Mouse (Mus musculus) kidney, postnatal 0 days (tissue): ENCODE results near the gene Zg16. TPM values are rescaled to one million over a fixed set of nuclear protein-coding genes. Genes with fewer than 3 reads are reported as not detected.

Experiments
- ATAC-seq: fragments of 200-750 bp; cut with Nextera tagmentation; replicated peaks from 2 replicates; pipeline ENCODE4 v1.8.0; 2017; ENCODE audit warnings: low read depth, moderate number of reproducible peaks, moderate TSS enrichment, moderate library complexity; ENCODE audit not compliant: low FRiP score
- DNase-seq: peaks from one replicate; pipeline ENCODE4 v3.0.0-alpha.2; 2016; ENCODE audit warnings: low spot score
- H3K27ac ChIP-seq: fragments of 300-500 bp; sonication (generic); 2 replicates; pipeline ENCODE4 v1.5.1; 2014; ENCODE audit warnings: mild to moderate bottlenecking
- H3K27me3 ChIP-seq: fragments of 300-500 bp; sonication (generic); 2 replicates; pipeline ENCODE4 v1.6.1; 2014; ENCODE audit warnings: low read length, mixed read lengths; ENCODE audit not compliant: insufficient read depth
- H3K36me3 ChIP-seq: fragments of 300-500 bp; sonication (generic); 2 replicates; pipeline ENCODE4 v1.6.1; 2014; ENCODE audit warnings: low read length, mixed read lengths; ENCODE audit not compliant: insufficient read depth
- H3K4me1 ChIP-seq: fragments of 300-500 bp; sonication (generic); replicated peaks from 2 replicates; pipeline ENCODE4 v1.6.1; 2014; ENCODE audit warnings: antibody characterized with exemption, low read length, mixed read lengths; ENCODE audit not compliant: insufficient read depth
- H3K4me2 ChIP-seq: fragments of 300-500 bp; sonication (generic); 2 replicates; pipeline ENCODE4 v1.6.1; 2014; ENCODE audit warnings: mild to moderate bottlenecking, low read length, moderate library complexity, mixed read lengths
- H3K4me3 ChIP-seq: fragments of 300-500 bp; sonication (generic); replicated peaks from 2 replicates; pipeline ENCODE4 v1.5.1; 2014; ENCODE audit warnings: low read depth, low read length
- H3K9ac ChIP-seq: fragments of 300-500 bp; sonication (generic); 2 replicates; pipeline ENCODE4 v1.6.1; 2014; ENCODE audit warnings: low read depth, low read length
- H3K9me3 ChIP-seq: fragments of 300-500 bp; sonication (generic); replicated peaks from 2 replicates; pipeline ENCODE4 v1.6.1; 2016; ENCODE audit warnings: low read length, inconsistent platforms, mixed read lengths
- CTCF ChIP-seq: IDR thresholded peaks from 2 replicates; pipeline ENCODE4 v1.5.1; 2016; ENCODE audit warnings: antibody characterized with exemption, low read depth, mild to moderate bottlenecking, moderate library complexity
- WGBS: fragments of 180-500 bp; shearing (Covaris S2); extraction: QIAGEN DNeasy Blood & Tissue Kit; methylation state at CpG from one replicate; pipeline ENCODE4 v1.1.7; 2014; 5-methylcytosine and 5-hydroxymethylcytosine counted together
- polyA plus RNA-seq: library from polyadenylated mRNA; unstranded; fragments of >200 nt; fragmentation: Nextera tagmentation; extraction: Ambion mirVana; gene quantifications from 2 replicates; pipeline ENCODE4 v1.2.1, GENCODE M21; 2015

Gene Zg16
- polyA plus RNA-seq, 1 experiment from 2014 or later: not detected

DNA sequence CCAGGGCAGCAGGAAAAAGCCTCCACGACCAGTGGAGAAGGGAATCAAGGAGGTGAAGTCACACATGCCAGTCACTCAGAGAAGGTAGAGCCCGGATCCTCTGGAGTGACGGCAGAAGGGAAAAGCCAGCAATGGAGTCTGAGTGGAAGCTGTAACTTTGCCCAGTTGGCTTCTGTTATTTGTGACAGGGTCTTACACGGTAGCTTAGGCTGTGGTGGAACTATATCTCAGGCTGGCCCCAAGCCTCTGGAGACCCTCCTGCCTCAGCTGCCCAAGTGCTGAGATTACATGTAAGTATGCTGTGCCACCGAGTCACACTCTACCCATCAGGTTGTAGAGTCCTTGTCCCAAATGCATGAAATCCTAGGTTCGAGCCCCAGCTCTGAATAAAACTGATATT is 73.7 kb downstream of the Zg16 start:
- Histone ChIP-seq H3K4me2 (peak overlapping the region; percentile 73; the same call in 1 of the 2 replicates), H3K27ac (no peak overlapping the region), H3K36me3 (0 out of 2 replicates have a peak, but pooled peaks cover 4% of the 10 kb centered on the region), H3K27me3 (no peaks in the 10 kb centered on the region), H3K4me1 (peaks cover 27% of the 10 kb centered on the region; the same call in 1 of the 2 replicates), H3K9me3 (no peaks in the 10 kb centered on the region), H3K9ac (no peak overlapping the region), H3K4me3 (no peak overlapping the region)
- ATAC-seq (no peak), DNase-seq (no peak)
- WGBS: 94% methylated on average over 6 of the region's 6 CpGs
- TF ChIP-seq CTCF: no peak

DNA sequence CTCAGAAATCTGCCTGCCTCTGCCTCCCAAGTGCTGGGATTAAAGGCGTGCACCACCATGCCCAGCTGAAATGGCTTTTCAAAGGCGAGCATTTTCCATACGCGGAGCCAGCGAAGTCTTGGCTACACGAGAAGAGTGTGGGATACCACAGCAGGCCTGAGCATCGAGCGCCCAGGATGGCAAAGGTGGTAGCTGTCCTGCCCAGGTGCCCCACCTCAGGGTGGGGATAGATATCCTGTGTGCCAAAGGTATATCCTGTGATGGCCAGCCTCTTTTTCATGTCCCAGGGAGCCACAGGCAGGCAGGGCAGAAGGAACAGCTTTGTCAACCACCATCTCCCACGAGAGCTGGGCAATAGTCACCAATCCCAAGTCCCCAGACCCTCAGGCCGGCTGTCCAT is 74.3 kb downstream of the Zg16 start:
- 0 out of 2 replicates have a peak, but pooled peaks cover 4% of the 10 kb centered on the region for H3K36me3 ChIP-seq
- 95% methylated on average over 10 of the region's 10 CpGs for WGBS
- H3K4me3 ChIP-seq: no peak overlapping the region
- ATAC-seq (no peak), DNase-seq (no peak)
- H3K4me1 ChIP-seq: peaks cover 23% of the 10 kb centered on the region; the same call in 1 of the 2 replicates
- H3K27me3 ChIP-seq: no peaks in the 10 kb centered on the region
- no peaks in the 10 kb centered on the region for H3K9me3 ChIP-seq
- H3K9ac ChIP-seq: no peak overlapping the region
- H3K27ac ChIP-seq: no peak overlapping the region
- no peak overlapping the region for H3K4me2 ChIP-seq
- no peak for TF ChIP-seq CTCF

DNA sequence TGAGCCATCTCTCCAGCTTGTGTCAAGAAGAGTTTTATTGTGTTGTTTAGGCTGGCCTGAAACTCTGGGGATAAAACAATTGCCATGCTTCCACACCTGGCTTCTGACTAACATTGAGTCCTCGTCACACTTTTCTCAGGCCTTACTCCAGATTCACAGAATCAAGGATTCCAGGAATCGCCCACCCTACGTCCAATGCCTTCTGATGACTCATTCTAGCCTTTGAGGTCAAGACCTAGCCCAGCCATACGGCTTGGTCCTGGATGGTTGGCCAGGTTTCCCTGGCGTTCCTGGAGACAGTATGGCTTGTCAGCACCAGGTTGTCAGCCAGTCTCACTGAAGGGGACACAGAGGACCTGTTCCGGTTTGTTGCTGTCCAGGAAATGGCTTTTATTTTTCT is 74.8 kb downstream of the Zg16 start:
- Histone ChIP-seq H3K4me3 (no peak overlapping the region), H3K27ac (no peak overlapping the region), H3K4me2 (no peak overlapping the region), H3K27me3 (no peaks in the 10 kb centered on the region), H3K36me3 (0 out of 2 replicates have a peak, but pooled peaks cover 4% of the 10 kb centered on the region), H3K9me3 (no peaks in the 10 kb centered on the region), H3K9ac (no peak overlapping the region), H3K4me1 (peaks cover 20% of the 10 kb centered on the region; the same call in 1 of the 2 replicates)
- TF ChIP-seq CTCF: no peak
- WGBS: 71% methylated on average over 6 of the region's 6 CpGs
- no peak for DNase-seq
- no peak for ATAC-seq

DNA sequence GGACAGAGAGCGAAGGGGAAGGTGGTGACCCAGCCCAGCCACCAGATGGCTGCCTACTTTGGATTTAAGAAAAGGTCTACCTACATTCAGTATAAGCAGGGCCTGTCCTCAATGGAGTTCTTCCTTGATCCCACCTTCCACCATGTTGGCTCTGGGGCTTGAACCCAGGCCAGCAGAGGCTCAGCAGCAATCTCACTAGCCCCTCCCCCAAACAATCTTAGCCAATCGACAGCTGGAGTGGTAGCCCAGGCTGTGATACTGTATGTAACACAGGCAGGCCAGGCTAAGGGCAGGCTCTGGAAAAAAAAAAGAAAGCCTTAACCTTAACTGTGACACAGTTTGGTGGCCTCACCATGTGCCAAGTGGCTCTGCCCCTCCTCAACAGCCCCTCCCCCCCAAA is 75.4 kb downstream of the Zg16 start:
- H3K27me3 ChIP-seq: no peaks in the 10 kb centered on the region
- no peaks in the 10 kb centered on the region for H3K9me3 ChIP-seq
- peak; percentile 20; the same call in 1 of the 2 replicates for TF ChIP-seq CTCF
- H3K9ac ChIP-seq: no peak overlapping the region
- 0 out of 2 replicates have a peak, but pooled peaks cover 4% of the 10 kb centered on the region for H3K36me3 ChIP-seq
- peaks cover 20% of the 10 kb centered on the region; the same call in 1 of the 2 replicates for H3K4me1 ChIP-seq
- no peak for ATAC-seq
- DNase-seq: no peak
- no peak overlapping the region for H3K4me3 ChIP-seq
- no peak overlapping the region for H3K27ac ChIP-seq
- 82% methylated on average over 2 of the region's 2 CpGs for WGBS
- no peak overlapping the region for H3K4me2 ChIP-seq

DNA sequence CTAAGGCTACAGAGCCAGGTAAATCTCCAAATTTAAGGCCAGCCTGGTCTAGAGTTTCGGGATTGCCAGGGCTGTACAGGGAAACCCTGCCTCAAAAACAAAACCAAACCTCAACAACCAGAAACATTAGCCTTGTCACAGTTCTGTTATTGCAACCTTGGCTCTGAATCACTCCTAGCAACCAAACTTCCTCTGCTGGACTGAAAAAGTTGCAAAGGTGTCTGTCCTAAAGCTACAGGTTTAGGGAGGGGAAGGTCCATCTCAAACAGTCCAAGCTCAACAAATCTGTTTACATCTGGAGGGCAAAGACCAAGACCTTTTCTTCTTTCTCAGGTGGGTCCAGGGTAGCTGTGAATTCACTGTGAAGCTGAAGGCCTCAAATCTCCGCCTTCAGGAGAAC is 76.1 kb downstream of the Zg16 start:
- Histone ChIP-seq H3K4me2 (no peak overlapping the region), H3K36me3 (0 out of 2 replicates have a peak, but pooled peaks cover 4% of the 10 kb centered on the region), H3K4me1 (peaks cover 20% of the 10 kb centered on the region; the same call in 1 of the 2 replicates), H3K27ac (no peak overlapping the region), H3K27me3 (no peaks in the 10 kb centered on the region), H3K9ac (no peak overlapping the region), H3K4me3 (no peak overlapping the region), H3K9me3 (no peaks in the 10 kb centered on the region)
- no peak for TF ChIP-seq CTCF
- no peak for DNase-seq
- WGBS: 91% methylated on average over 2 of the region's 2 CpGs
- no peak for ATAC-seq

DNA sequence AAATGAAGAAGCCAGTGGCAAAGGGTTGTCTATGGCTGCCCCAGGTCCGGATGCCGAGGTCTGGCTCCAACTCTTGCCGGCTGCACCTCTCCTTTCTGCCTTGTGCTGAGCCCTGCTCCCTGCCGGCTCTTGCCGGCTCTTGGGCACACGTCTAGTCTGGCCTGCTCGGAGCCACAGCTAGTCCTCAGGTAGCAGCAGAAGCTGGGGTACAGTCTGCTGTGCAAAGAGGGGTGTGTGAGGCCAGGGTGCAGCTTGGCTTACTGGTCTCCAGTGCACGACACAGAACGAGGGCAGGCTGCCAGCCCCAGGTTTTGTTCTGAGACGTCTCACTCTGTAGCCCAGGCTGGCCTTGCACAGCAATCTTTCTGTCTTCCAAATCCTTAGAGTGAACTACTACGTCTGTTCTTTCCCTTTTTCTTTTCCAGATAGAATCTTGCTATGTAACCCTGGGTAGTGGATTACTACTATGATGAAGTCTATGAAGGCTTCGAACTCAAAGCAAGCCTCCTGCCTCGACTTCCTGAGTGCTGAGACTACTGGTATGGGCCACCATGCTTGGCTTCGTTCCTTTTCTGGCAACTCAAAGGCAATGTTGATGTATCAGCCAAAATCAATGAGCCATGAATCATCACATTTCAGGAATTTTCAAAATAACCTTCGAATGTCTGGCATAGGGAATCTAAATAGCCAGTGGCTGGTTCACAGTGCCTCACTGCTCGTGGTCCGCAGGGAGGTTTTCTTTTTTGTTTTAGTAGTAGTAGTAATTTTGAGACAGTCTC is 77.6 kb downstream of the Zg16 start:
- H3K27ac ChIP-seq: peak overlapping the region; percentile 83
- H3K9ac ChIP-seq: peak overlapping the region; percentile 56; the same call in 1 of the 2 replicates
- no peak for DNase-seq
- no peaks in the 10 kb centered on the region for H3K9me3 ChIP-seq
- H3K4me2 ChIP-seq: no peak overlapping the region
- peaks cover 16% of the 10 kb centered on the region; the same call in 1 of the 2 replicates for H3K4me1 ChIP-seq
- H3K36me3 ChIP-seq: 0 out of 2 replicates have a peak, but pooled peaks cover 4% of the 10 kb centered on the region
- no peak overlapping the region for H3K4me3 ChIP-seq
- WGBS: 73% methylated on average over 17 of the region's 17 CpGs
- no peak for TF ChIP-seq CTCF
- ATAC-seq: no peak
- H3K27me3 ChIP-seq: no peaks in the 10 kb centered on the region
